Mouse (Mus musculus) frontal cortex, postnatal 14 days (tissue): ENCODE results near the gene 2310057J18Rik.
A peak's percentile ranks its signal among the peaks of the same experiment; 100 is the strongest.
"Not testable (repeated sequence)": the region's sequence is repeated elsewhere in the genome, so short reads cannot be mapped to it uniquely, and the experiment has no call there.

Experiments
- DNase-seq, 2 experiments: peaks; one replicate each; pipeline ENCODE4 v3.0.0; 2022; ENCODE audit warnings: low spot score in 2 of 2

The 2310057J18Rik gene

GRCm38 (mm10) chr10:28986203-28986602 lies at the start of gene 2310057J18Rik:
Gene 2310057J18Rik (minus strand): TSS chr10:28986303.
- DNase-seq, result no peak

DNA sequence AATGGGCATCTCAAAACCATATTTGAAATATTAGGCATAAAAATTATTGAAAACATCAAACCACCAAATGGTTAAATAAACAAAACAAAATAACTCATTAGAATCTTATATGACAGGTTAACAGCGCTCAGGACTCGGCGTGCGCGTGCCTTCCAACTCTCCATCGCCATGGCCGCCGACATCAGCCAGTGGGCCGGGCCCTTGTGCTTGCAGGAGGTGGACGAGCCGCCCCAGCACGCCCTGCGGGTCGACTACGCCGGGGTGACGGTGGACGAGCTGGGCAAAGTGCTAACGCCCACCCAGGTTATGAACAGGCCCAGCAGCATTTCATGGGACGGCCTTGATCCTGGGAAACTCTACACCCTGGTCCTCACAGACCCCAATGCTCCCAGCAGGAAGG lies 43.9 kb upstream of the 2310057J18Rik start:
- not testable (repeated sequence) for DNase-seq

- no peak for DNase-seq
These were observed 33.6 kb upstream of the 2310057J18Rik start for GRCm38 (mm10) chr10:29019496-29020270.

GRCm38 (mm10) chr10:28997776-28998175 lies 11.7 kb upstream of the 2310057J18Rik start:
- no peak for DNase-seq

DNA sequence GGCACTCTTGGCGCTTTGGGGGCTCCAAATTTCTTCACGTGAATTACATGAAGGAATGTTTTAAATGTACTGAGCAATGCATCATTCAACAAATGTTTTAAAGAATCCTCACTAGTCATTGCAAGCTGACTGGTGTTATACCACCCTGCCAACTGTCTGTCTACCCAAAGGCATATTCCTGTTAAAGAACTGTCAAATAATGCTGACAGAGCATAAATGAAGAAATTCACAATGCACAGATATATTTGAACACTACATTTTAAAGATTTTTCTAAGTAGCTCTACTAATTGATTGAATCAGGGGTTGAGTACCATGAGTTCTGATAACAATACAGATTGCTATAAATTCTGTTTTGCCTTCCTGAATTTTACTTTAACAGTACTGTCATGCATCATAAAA lies 2.9 kb upstream of the 2310057J18Rik start:
- DNase-seq, result no peak

GRCm38 (mm10) chr10:28968189-28968588 lies 17.9 kb downstream of the 2310057J18Rik start:
- DNase-seq, result no peak

GRCm38 (mm10) chr10:28955138-28955537 lies 31.0 kb downstream of the 2310057J18Rik start:
- DNase-seq, result peak; percentile 11 to 64

DNA sequence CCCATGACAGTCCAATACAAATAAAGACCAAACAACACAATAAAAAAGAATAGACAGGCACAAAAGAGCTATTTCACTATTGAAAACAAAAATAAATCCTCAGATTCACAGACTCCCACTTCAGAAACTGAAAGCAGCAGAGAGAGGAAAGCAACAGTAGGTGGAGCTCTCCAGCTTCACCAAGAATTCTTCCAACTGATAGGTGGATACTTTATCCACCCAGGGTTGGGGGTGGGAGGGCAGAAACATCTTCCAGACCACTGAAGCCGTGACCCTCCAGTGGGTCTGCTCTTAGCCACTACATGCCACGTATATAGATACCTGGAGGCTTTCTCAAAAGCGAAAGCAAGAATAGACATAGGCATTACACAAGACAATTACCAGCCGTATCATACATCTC lies 31.6 kb downstream of the 2310057J18Rik start:
- DNase-seq, result no peak
